Mouse (Mus musculus) megakaryocyte, adult 5-6 weeks (primary cell): ENCODE measurements around the gene Gipc1. TPM values are rescaled to one million over a fixed set of nuclear protein-coding genes. Genes with fewer than 3 reads are reported as not detected.

Experiments
- ATAC-seq: 2 replicates; pipeline ENCODE4 v1.8.0; 2016; ENCODE audit warnings: mild to moderate bottlenecking, inconsistent platforms; ENCODE audit not compliant: poor library complexity, severe bottlenecking
- total RNA-seq, 2 experiments: library from RNA; stranded (forward) in 1 of 2; stranded (reverse) in 1 of 2; fragments of 153-499, 151-499 nt in 1 of 2; fragments of 221-1000, 200-1000 nt in 1 of 2; gene quantifications; 2 replicates each; pipeline versions ENCODE4 v1.2.3 to v1.2.4; 2015 to 2017

Gipc1 gene
- total RNA-seq, 2 experiments from 2014 or later, result 16.4 to 18.9 TPM

DNA sequence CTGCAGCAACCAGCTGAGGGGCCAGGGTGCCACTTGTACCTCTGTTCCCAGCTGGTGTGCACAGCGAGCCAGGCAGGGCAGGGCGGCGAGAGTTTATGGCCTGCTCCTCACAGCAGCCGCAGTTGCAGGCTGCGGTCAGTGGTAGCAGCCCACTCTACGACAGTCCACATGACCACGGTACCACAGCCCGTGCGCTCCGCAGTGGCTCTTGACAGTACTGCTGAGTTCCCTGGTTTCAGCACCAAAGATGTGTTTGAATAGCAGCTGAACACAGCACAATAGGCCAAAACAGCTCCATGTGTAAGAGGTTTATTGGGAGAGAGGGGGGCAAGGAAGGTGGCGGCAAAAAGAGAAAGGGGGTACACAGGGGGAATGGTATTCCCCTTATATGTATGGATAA lies 5.0 kb upstream of the Gipc1 start:
- no peak for ATAC-seq

DNA sequence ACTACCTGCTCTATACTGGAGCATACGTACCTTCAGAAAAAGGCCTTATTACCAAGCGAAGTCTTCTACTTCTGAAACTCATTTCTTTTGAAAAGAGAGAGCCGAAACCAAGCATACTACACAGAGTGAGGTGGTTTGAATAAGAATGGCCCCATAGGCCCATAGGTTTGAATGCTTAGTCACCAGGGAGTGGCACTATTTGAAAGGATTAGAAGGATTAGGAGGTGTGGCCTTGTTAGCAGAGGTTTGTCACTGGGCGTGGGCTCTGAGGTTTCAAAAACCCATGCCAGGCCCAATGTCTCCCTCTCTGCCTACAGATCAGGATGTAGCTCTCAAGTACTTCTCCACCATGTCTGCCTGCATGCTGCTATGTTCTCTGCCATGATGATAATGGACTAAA lies 4.4 kb upstream of the Gipc1 start:
- no peak for ATAC-seq

DNA sequence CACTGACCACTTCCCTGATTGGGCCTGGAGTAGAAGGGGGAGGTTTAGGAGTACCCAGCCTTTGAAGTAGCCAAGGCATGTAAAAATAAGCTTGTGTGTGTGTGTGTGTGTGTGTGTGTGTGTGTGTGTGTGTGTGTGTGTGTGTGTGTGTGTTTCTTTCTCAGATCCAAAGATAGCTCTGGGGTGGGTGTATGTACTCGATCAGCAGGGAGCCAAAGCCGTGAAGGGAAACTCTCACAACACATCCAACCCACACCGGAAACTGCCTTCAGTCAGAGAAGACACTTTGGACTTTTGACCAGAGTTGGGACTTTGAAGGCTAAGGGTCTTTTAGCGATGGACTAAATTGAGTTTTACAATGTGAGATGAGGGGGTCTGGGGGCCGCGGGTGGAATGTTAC lies 2.8 kb upstream of the Gipc1 start:
- ATAC-seq, result no peak

DNA sequence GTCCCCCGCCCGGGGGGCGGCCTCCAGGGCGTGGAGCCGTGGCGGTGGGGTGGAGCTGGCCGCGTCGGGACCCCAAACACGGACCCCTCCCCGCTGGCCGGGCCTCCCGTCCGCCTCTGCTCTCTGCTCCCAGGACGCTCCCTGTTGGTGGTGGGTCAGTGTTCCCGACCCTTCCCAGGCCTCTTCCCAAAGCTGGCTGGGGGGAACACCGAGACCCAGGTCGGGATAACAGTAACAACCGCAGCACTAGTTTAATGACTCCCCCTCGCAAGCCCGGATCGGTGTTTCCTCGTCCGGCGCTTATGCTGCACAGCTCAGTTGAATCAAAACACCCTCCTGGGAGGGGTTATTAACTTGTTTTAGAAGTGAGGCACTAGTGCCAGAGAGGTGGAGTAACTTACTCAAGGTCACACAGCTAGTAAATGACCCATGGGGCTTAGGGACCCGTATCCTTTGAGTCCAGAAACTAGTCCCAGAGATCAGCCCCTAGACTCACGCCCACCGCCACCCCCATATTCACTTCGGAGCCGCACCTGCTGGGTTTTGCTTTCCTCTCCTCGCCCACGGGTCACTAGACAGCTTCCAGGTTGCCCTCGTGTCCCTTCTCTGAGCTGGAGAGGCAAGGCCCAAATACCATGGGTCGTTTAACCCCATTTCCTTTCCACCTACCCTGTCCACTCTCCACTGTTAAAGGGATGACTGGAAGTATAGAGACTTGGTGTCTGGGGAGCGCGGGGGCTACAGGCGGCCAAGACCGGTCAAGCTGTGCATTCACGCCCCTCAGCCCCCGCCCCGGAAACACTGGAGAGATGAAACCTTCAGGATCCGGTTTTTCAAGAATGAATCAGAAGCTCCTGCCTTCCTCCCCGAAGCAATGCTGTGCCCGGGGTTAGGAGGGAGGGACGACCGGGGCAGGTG lies 526 bp downstream of the Gipc1 start:
- ATAC-seq, result peak; percentile 22

DNA sequence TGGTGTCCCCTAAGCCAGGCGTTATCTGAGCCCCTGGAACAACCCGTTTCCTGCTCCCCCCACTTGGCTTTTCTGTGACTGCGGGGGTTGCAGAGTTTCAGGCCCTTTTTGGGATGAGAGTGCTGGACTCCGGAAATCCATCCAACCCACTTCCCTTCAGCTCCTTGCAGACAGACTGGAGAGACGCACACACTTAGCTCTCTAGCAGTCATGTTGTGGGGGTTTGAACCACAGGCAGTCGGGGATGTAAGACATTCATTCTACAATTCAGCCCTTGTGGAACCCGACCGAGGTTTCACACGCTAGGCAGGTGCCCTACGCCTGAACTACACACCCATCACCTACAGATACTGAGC lies 1.2 kb downstream of the Gipc1 start:
- no peak for ATAC-seq

DNA sequence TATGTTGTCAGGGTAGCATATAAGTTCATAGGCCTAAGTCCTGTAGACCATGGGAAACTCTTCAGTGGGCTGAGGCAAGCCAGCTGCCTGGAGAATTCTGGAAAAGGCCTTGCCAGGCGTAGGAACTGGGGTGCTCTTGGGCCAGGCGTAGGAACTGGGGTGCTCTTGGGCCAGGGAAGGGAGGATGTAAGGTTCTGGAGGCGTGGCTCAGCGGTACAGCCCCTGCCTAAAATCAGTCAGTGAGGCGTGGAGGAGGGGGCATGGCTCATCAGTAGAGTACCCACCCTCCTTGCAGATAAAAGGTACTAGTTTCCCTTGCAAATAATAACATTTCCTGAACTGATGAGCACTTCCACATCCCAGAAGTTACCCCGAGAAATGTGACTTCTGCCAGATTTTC lies 2.2 kb downstream of the Gipc1 start:
- no peak for ATAC-seq

DNA sequence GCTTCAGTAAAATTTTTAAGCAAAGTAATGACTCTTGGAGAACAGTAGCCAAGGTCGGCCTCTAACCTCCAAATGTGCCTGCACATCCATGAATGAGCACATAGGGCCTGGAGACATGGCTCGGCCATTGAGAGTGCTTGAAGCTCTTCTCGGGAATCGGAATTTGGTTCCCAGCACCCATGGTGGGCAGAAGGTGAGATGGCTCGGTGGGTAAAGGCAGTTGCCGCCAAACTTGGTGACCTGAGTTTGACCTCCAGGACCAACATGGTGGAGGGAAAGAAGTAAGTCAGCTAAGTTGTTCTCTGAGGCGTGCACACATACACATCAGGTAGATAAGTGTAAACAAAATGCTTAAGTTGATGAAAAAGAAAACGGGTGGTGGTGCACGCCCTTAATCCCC lies 3.6 kb downstream of the Gipc1 start:
- no peak for ATAC-seq

DNA sequence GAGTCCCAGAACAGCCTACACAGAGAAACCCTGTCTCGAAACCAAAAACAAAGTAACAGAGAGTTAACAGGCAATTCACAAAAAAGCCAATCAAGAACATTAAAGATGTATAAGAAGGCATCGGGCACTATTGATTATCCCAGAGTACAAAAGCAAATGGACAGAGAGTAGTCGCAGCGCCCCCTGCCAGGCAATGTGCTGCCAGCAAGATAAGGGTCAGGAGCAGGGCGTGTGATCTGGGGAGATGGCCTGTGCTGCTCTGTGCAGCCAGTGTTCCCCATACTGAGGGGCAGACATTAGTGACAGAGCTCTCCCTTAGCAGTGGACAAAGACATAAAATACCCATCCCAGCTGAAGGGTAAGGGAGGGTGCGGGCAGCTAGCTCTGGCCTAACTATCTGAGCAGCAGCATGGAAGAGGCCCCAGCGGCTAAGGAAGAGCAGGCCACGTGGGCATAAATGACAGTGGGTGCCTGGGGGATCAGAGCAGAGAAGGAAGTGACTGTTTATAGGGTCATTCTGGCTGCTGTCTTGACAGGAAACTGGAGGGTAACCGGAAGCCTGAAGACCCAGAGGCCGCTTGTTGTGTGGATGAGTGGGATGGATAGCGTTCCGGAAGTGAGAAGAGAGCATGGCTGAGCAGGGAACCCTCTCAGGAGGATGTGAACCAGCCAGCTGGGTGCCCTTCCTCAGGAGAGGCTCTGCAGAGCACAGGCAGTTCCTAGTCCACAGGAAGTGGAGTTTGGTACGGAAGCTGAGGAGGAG lies 4.2 kb downstream of the Gipc1 start:
- no peak for ATAC-seq

DNA sequence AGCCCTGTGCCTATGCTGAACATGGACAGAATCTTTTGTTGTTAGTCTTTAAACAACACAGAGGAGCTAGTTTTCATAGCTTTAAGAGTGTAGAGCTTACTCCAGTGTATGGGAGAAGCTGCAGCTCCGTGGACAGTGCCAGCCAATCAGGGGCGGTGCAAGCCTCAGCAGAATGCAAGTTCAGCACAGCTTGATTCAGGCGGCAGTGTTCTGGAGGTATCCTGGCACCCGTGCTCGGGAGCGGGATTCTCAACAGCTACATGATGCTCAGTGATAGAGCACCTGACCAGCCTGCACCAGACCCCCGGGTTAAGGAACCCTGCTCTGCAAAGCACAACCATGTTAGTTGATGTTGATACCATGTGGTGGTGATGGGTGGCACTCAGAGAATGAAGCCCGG lies 8.1 kb downstream of the Gipc1 start:
- no peak for ATAC-seq

DNA sequence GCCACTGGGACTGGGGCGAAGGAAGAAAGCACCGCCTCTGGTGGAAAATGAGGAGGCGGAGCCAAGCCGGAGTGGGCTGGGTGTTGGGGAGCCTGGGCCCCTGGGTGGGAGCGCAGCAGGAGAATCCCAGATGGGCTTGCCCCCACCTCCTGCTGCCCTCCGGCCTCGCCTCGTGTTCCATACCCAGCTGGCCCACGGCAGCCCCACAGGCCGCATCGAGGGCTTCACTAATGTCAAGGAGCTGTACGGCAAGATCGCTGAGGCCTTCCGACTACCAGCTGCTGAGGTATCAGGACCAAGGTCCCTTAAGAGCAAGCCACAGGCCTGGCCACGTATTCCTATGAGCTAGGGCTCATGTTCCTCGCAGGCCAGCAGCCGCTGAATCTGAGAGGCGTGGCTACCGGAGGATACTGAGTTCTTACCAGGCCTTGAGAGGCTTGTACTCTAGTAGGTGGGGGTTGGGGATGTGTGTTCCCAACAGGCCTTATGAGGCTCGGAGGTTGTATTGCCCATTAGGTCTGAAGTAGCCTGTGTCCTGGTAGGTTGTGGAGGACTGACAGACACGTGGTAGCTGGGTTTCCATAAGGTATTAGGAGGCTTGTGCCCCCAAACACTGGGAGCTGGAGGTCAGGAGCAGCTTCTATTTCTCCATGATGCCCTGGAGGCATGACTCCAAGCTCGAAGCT lies 8.7 kb downstream of the Gipc1 start:
- ATAC-seq, result no peak

DNA sequence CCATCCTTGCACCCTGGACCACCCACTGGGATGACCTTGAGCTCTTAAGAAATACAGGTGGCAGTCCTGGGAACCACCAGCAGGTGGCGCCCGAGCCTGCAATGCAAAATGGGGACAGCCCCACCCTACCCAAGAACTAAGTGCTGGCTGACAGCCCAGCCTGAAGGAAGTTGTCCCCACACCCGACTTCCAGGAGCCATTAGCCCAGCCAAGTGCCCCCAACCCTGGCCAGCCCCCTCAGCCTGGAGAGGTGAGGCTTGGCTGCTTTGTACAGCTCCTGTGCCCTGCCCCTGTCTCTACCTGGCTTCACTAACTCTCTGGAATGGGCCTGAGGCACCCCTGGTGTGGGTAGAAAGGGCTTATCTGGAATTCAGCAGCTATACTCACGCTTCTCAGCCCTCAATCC lies 9.9 kb downstream of the Gipc1 start:
- peak; percentile 92 for ATAC-seq

DNA sequence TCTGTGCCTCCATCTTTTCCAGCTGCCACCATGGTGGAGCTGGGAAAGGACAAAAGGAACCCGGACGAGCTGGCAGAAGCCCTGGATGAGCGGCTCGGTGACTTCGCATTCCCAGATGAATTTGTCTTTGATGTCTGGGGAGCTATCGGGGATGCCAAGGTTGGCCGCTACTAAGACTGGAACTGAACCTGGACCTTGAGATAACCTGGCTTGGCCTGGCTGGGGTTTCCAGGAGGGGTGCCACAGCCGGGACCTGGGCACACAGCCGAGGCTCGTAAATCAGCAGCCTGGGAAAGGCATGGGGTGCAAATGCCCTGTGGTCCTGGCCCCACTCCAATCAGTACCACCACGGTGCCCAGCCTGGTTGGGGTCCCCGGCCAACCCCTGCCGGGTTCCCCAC lies 11.6 kb downstream of the Gipc1 start:
- no peak for ATAC-seq

DNA sequence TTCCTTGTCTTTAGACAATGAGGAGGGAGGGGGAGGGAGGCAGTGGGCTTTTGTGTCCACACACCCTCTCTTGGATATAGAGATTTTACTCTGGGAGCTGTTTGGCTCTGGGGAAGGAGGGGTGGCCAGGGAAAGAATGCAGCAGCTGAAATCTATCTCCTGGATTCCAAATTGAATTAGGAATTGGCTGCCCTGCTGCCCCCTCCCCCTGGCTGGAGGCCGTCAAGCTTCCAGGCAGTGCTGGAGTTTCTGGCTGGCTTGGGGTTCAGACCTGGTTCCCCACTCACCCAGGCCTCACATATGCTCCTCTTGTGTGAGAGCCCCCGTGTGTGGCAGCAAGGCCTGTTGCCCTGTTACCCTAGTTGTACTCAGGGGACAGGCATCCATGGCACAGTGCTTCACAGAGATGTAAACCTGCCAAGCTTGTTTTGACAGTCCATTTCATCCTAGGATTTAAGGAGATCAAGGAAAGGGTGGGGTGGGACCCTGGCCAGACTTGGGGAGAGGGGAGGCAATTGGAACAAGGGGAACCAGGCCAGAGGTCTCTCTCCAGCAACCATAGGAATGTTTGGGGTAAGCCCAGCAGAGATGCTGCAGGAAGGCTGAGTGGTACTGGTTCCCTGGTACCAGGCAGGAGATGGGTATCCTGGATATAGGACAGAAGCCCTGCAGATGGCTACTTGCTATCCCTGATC lies 12.6 kb downstream of the Gipc1 start:
- no peak for ATAC-seq

DNA sequence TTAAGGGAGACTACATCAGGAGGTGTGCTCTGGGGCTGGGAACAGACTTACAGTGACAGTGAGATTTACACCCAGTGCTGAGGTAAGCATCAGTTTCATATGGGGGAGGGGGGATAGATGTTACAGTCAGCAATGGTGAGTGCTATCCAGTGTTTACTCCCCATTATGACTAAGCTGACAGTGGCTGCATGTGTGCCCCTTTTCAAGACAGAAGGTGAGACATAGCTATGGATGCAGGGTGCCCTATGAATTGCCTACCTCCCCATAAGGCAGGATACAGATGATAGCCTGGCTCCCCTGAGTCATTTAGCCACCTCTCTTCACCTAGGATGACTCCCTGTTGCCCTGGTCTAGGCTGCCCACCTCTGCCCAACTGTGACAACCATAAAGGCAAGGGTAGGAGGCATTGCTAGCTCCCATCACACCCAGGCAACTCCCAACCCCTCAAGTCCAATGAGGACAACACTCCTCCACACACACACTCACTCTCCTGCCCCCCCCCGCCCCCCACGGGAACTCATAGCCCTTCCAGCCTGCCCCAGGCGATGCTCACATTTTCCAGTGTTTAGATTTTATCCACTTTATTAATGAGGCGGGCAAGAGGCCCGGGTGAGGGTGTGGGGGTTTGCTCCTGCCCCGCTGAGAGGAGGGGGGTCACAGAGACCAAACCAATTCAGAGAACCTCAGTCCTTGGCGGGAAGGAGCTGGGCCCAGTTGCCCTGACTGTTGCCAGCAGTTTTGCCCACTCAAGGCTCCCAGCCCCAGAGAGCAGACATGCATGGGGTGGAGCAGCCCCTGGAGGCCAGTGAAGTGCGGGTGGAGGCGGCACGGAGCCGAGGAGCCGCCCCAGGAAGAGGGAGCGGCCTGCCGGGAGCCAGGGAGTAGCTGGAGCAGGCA lies 13.7 kb downstream of the Gipc1 start, which contains the start of gene Ptger1:
Ptger1 (plus strand) TSS at position 710 of the 897 bp plus-strand sequence.
- ATAC-seq, result no peak

DNA sequence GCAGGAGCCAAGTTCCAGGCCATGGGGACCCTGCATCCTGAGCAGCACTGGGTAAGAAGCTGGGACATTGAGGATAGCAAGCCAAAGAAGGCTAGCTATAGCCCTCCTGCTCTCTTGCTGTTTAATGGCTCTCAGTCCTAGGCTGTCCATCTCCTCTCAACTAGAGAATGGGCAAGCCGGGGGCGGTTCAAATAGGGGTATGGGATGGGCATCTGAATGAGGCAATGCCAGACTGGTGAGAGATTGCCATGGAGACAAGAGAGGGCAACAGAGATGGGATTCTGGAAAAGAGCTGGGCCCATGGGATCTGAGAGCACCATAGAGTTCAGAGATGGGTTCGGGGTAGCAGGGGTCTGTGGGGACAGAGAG lies 14.4 kb downstream of the Gipc1 start:
- ATAC-seq, result no peak

DNA sequence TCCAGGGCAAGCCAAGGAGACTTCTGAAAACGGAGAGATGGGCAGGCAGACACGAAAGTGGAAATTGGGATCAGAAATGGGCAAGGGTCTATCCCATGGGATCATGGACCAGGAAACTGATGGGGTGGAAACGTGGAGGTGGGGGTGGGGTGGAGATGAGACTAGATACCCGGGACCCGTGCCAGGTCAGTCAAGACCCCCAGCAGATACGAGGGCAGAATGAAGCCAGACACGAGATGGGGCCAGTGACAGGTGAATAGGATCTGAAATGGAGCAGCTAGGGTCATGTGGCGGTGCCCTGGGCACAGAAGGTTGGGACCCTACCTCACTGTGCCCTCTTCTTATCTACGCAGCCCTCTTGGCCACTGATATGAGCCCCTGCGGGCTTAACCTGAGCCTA lies 15.0 kb downstream of the Gipc1 start:
- ATAC-seq, result no peak

DNA sequence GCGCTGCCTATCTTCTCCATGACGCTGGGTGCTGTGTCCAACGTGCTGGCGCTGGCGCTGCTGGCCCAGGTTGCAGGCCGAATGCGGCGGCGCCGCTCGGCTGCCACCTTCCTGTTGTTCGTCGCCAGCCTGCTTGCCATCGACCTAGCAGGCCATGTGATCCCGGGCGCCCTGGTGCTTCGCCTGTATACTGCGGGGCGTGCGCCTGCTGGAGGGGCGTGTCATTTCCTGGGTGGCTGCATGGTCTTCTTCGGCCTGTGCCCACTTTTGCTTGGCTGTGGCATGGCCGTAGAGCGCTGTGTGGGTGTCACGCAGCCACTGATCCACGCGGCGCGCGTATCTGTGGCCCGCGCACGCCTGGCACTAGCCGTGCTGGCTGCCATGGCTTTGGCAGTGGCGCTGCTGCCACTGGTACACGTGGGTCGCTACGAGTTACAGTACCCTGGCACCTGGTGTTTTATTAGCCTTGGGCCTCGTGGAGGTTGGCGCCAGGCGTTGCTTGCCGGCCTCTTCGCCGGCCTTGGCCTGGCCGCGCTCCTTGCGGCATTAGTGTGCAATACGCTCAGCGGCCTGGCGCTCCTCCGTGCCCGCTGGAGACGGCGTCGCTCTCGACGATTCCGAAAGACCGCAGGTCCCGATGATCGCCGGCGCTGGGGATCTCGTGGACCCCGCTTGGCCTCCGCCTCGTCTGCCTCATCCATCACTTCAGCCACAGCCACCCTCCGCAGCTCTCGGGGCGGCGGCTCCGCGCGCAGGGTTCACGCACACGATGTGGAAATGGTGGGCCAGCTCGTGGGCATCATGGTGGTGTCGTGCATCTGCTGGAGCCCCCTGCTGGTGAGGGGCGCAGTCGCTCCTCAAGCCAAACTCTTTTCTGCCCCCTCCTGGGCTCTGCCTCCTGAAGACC lies 15.8 kb downstream of the Gipc1 start:
- ATAC-seq, result peak; percentile 39

DNA sequence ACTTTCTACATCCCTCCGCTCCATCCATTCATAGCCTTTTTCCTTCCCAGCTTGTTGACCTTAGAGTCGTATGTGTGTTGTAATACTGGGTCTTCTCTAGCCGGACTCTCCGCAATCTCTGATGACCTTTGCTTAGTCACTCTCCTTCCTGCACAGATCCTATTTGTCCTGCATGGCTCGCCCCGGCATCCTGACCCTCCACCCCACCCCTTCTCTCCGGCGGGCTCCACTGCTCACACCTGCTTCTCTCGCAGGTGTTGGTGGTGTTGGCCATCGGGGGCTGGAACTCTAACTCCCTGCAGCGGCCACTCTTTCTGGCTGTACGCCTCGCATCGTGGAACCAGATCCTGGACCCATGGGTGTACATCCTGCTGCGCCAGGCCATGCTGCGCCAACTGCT lies 16.5 kb downstream of the Gipc1 start:
- no peak for ATAC-seq

DNA sequence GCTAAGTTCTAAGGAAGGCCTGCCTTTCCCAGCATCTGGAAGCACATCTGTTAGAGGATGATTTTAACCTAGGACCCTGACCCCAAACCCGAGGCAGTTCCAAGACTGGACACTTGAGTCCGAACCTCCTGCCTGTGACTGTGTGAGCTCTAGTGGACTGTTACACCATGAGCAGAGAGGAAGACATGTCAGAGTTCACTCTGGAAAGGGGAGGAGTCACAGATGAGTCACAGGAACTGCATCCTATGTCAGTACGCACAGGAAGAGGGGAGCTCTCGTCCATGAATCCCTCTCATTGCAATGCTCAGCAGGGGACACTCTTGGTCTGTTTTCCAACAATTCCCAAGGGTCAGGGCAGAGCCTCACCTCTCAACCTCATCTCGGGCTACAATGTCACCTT lies 20.5 kb downstream of the Gipc1 start:
- ATAC-seq, result no peak
